Mouse (Mus musculus) hindbrain, embryonic 13.5 days (tissue): ENCODE measurements around the gene Dact2. TPM values are rescaled to one million over a fixed set of nuclear protein-coding genes. Genes with fewer than 3 reads are reported as not detected.

Experiments
- ATAC-seq: fragments of 200-750 bp; cut with Nextera tagmentation; 2 replicates; pipeline ENCODE4 v1.8.0; 2017; ENCODE audit warnings: moderate TSS enrichment; ENCODE audit not compliant: low FRiP score
- H3K27ac ChIP-seq: fragments of 300-500 bp; sonication (generic); 2 replicates; pipeline ENCODE4 v1.5.1; 2015; ENCODE audit warnings: inconsistent platforms, mild to moderate bottlenecking, moderate library complexity
- H3K27me3 ChIP-seq: fragments of 300-500 bp; sonication (generic); 2 replicates; pipeline ENCODE4 v1.6.1; 2015; ENCODE audit warnings: mild to moderate bottlenecking, inconsistent platforms
- H3K36me3 ChIP-seq: fragments of 300-500 bp; sonication (generic); 2 replicates; pipeline ENCODE4 v1.6.1; 2015; ENCODE audit warnings: mild to moderate bottlenecking, inconsistent platforms
- H3K4me1 ChIP-seq: fragments of 300-500 bp; sonication (generic); replicated peaks from 2 replicates; pipeline ENCODE4 v1.6.1; 2015; ENCODE audit warnings: inconsistent platforms
- H3K4me2 ChIP-seq: fragments of 300-500 bp; sonication (generic); 2 replicates; pipeline ENCODE4 v1.6.1; 2015; ENCODE audit warnings: inconsistent platforms, mild to moderate bottlenecking, moderate library complexity
- H3K4me3 ChIP-seq: fragments of 300-500 bp; sonication (generic); 2 replicates; pipeline ENCODE4 v1.5.1; 2015; ENCODE audit warnings: mild to moderate bottlenecking, inconsistent platforms
- H3K9ac ChIP-seq: fragments of 300-500 bp; sonication (generic); 2 replicates; pipeline ENCODE4 v1.6.1; 2015; ENCODE audit warnings: mild to moderate bottlenecking, inconsistent platforms
- H3K9me3 ChIP-seq: fragments of 300-500 bp; sonication (generic); 2 replicates; pipeline ENCODE4 v1.6.1; 2016; ENCODE audit warnings: inconsistent platforms
- whole genome bisulfite sequencing: fragments of 180-500 bp; shearing (Covaris S2); methylation state at CpG from one replicate; pipeline ENCODE4 v1.1.7; 2015; 5-methylcytosine and 5-hydroxymethylcytosine counted together
- polyA plus RNA-seq: library from polyadenylated mRNA; unstranded; fragments of >200 nt; fragmentation: Nextera tagmentation; extraction: Ambion mirVana; gene quantifications from 2 replicates; pipeline ENCODE4 v1.2.1, GENCODE M21; 2015

Gene Dact2
- polyA plus RNA-seq, 1 experiment from 2014 or later, result 0.53 TPM

GRCm38 (mm10) chr17:14183717-14184116 is 20.4 kb downstream of the Dact2 start:
- Histone ChIP-seq H3K27ac (no peak overlapping the region), H3K4me3 (no peak overlapping the region), H3K27me3 (no peaks in the 10 kb centered on the region), H3K9me3 (no peaks in the 10 kb centered on the region), H3K4me1 (peaks cover 6% of the 10 kb centered on the region; the same call in 1 of the 2 replicates), H3K4me2 (no peak overlapping the region), H3K36me3 (no peaks in the 10 kb centered on the region), H3K9ac (no peak overlapping the region)
- 86% methylated on average over 4 of the region's 4 CpGs for WGBS
- ATAC-seq, result no peak

GRCm38 (mm10) chr17:14182860-14183259 is 21.2 kb downstream of the Dact2 start:
- ATAC-seq, result no peak
- H3K4me2 ChIP-seq, result no peak overlapping the region
- 86% methylated on average over 3 of the region's 3 CpGs for WGBS

GRCm38 (mm10) chr17:14178911-14179310 is 25.2 kb downstream of the Dact2 start:
- H3K4me3 ChIP-seq, result no peak overlapping the region
- peaks cover 9% of the 10 kb centered on the region; the same call in 1 of the 2 replicates for H3K4me1 ChIP-seq
- H3K9ac ChIP-seq, result no peak overlapping the region
- no peak overlapping the region for H3K4me2 ChIP-seq
- 65% methylated on average over 4 of the region's 4 CpGs for WGBS
- H3K27ac ChIP-seq, result no peak overlapping the region
- H3K36me3 ChIP-seq, result no peaks in the 10 kb centered on the region
- H3K9me3 ChIP-seq, result no peaks in the 10 kb centered on the region
- ATAC-seq, result no peak
- H3K27me3 ChIP-seq, result 0 out of 2 replicates have a peak, but pooled peaks cover 4% of the 10 kb centered on the region

More at GRCm38 (mm10) chr17:14182860-14183259, 21.2 kb downstream of the Dact2 start:
- Histone ChIP-seq H3K4me1 (peaks cover 9% of the 10 kb centered on the region; the same call in 1 of the 2 replicates), H3K36me3 (no peaks in the 10 kb centered on the region), H3K27ac (no peak overlapping the region), H3K9ac (no peak overlapping the region), H3K4me3 (no peak overlapping the region), H3K9me3 (no peaks in the 10 kb centered on the region), H3K27me3 (no peaks in the 10 kb centered on the region)

GRCm38 (mm10) chr17:14178475-14178874 is 25.6 kb downstream of the Dact2 start:
- no peak overlapping the region for H3K27ac ChIP-seq
- H3K27me3 ChIP-seq, result 0 out of 2 replicates have a peak, but pooled peaks cover 4% of the 10 kb centered on the region
- H3K4me3 ChIP-seq, result no peak overlapping the region
- H3K4me2 ChIP-seq, result no peak overlapping the region
- no peaks in the 10 kb centered on the region for H3K36me3 ChIP-seq
- H3K9ac ChIP-seq, result no peak overlapping the region
- ATAC-seq, result 0 out of 2 replicates have a peak, but pooled peaks have one; percentile 36
- no peaks in the 10 kb centered on the region for H3K9me3 ChIP-seq
- peaks cover 9% of the 10 kb centered on the region; the same call in 1 of the 2 replicates for H3K4me1 ChIP-seq
- WGBS, result 19% methylated on average over 4 of the region's 4 CpGs

- Histone ChIP-seq H3K27me3 (0 out of 2 replicates have a peak, but pooled peaks cover 4% of the 10 kb centered on the region), H3K36me3 (no peaks in the 10 kb centered on the region), H3K4me3 (no peak overlapping the region), H3K4me1 (peaks cover 6% of the 10 kb centered on the region; the same call in 1 of the 2 replicates), H3K9ac (no peak overlapping the region), H3K9me3 (no peaks in the 10 kb centered on the region), H3K27ac (no peak overlapping the region), H3K4me2 (no peak overlapping the region)
- no peak for ATAC-seq
- 46% methylated on average over 5 of the region's 5 CpGs for WGBS
Measured at GRCm38 (mm10) chr17:14178049-14178448, 26.1 kb downstream of the Dact2 start.

GRCm38 (mm10) chr17:14177018-14177417 is 27.1 kb downstream of the Dact2 start:
- H3K27me3 ChIP-seq, result 0 out of 2 replicates have a peak, but pooled peaks cover 4% of the 10 kb centered on the region
- no peak overlapping the region for H3K27ac ChIP-seq
- no peak for ATAC-seq
- H3K9me3 ChIP-seq, result no peaks in the 10 kb centered on the region
- 0 out of 2 replicates have a peak, but pooled peaks cover 3% of the 10 kb centered on the region for H3K4me1 ChIP-seq
- H3K4me2 ChIP-seq, result no peak overlapping the region
- 76% methylated on average over 5 of the region's 5 CpGs for WGBS
- no peak overlapping the region for H3K9ac ChIP-seq
- no peaks in the 10 kb centered on the region for H3K36me3 ChIP-seq
- no peak overlapping the region for H3K4me3 ChIP-seq

GRCm38 (mm10) chr17:14175704-14176103 is 28.4 kb downstream of the Dact2 start:
- ATAC-seq, result no peak
- no peaks in the 10 kb centered on the region for H3K36me3 ChIP-seq
- no peak overlapping the region for H3K4me2 ChIP-seq
- no peak overlapping the region for H3K27ac ChIP-seq
- H3K9me3 ChIP-seq, result no peaks in the 10 kb centered on the region
- no peak overlapping the region for H3K4me3 ChIP-seq
- H3K27me3 ChIP-seq, result peaks cover 14% of the 10 kb centered on the region; the same call in 1 of the 2 replicates
- 85% methylated on average over 5 of the region's 5 CpGs for WGBS
- H3K4me1 ChIP-seq, result 0 out of 2 replicates have a peak, but pooled peaks cover 3% of the 10 kb centered on the region
- H3K9ac ChIP-seq, result no peak overlapping the region

GRCm38 (mm10) chr17:14175019-14175418 is 29.1 kb downstream of the Dact2 start:
- WGBS, result 76% methylated on average over 4 of the region's 4 CpGs
- Histone ChIP-seq H3K9ac (no peak overlapping the region), H3K36me3 (no peaks in the 10 kb centered on the region), H3K9me3 (no peaks in the 10 kb centered on the region), H3K27me3 (peaks cover 14% of the 10 kb centered on the region), H3K4me3 (no peak overlapping the region), H3K27ac (no peak overlapping the region), H3K4me1 (0 out of 2 replicates have a peak, but pooled peaks cover 3% of the 10 kb centered on the region), H3K4me2 (no peak overlapping the region)
- ATAC-seq, result no peak

- WGBS, result 88% methylated on average over 3 of the region's 3 CpGs
- Histone ChIP-seq H3K9ac (no peak overlapping the region), H3K4me1 (0 out of 2 replicates have a peak, but pooled peaks cover 3% of the 10 kb centered on the region), H3K4me2 (no peak overlapping the region), H3K27ac (no peak overlapping the region), H3K36me3 (no peaks in the 10 kb centered on the region), H3K4me3 (no peak overlapping the region), H3K9me3 (no peaks in the 10 kb centered on the region), H3K27me3 (peaks cover 18% of the 10 kb centered on the region)
- ATAC-seq, result no peak
Measured at GRCm38 (mm10) chr17:14174401-14174800, 29.7 kb downstream of the Dact2 start.

GRCm38 (mm10) chr17:14173459-14173858 is 30.6 kb downstream of the Dact2 start:
- H3K4me3 ChIP-seq, result no peak overlapping the region
- H3K4me1 ChIP-seq, result no peaks in the 10 kb centered on the region
- H3K27ac ChIP-seq, result no peak overlapping the region
- 31% methylated on average over 1 of the region's 1 CpGs for WGBS
- H3K36me3 ChIP-seq, result no peaks in the 10 kb centered on the region
- H3K27me3 ChIP-seq, result peaks cover 18% of the 10 kb centered on the region
- ATAC-seq, result no peak
- no peak overlapping the region for H3K9ac ChIP-seq
- H3K9me3 ChIP-seq, result no peaks in the 10 kb centered on the region
- H3K4me2 ChIP-seq, result no peak overlapping the region

- Histone ChIP-seq H3K36me3 (no peaks in the 10 kb centered on the region), H3K4me1 (peaks cover 2% of the 10 kb centered on the region; the same call in 1 of the 2 replicates), H3K4me2 (no peak overlapping the region), H3K9ac (no peak overlapping the region), H3K4me3 (no peak overlapping the region), H3K9me3 (no peaks in the 10 kb centered on the region), H3K27ac (no peak overlapping the region), H3K27me3 (peaks cover 19% of the 10 kb centered on the region)
- ATAC-seq, result no peak
Measured at GRCm38 (mm10) chr17:14172731-14173130, 31.4 kb downstream of the Dact2 start.

GRCm38 (mm10) chr17:14172184-14172583 is 31.9 kb downstream of the Dact2 start:
- no peak overlapping the region for H3K4me3 ChIP-seq
- WGBS, result 44% methylated on average over 3 of the region's 3 CpGs
- no peaks in the 10 kb centered on the region for H3K36me3 ChIP-seq
- no peak for ATAC-seq
- H3K27me3 ChIP-seq, result peaks cover 24% of the 10 kb centered on the region
- no peaks in the 10 kb centered on the region for H3K9me3 ChIP-seq
- H3K4me1 ChIP-seq, result peaks cover 8% of the 10 kb centered on the region
- H3K27ac ChIP-seq, result no peak overlapping the region
- H3K4me2 ChIP-seq, result no peak overlapping the region
- no peak overlapping the region for H3K9ac ChIP-seq

- Histone ChIP-seq H3K27me3 (peaks cover 24% of the 10 kb centered on the region), H3K9me3 (no peaks in the 10 kb centered on the region)
- 36% methylated on average over 5 of the region's 5 CpGs for WGBS
Measured at GRCm38 (mm10) chr17:14170961-14171479, 33.1 kb downstream of the Dact2 start.

More at GRCm38 (mm10) chr17:14170961-14171479, 33.1 kb downstream of the Dact2 start:
- Histone ChIP-seq H3K4me3 (no peak overlapping the region), H3K27ac (no peak overlapping the region), H3K9ac (no peak overlapping the region), H3K4me2 (no peak overlapping the region), H3K4me1 (peaks cover 19% of the 10 kb centered on the region), H3K36me3 (no peaks in the 10 kb centered on the region)
- ATAC-seq, result no peak
